Mouse (Mus musculus): ENCODE data around the gene Ctsa. TPM values are rescaled to one million over a fixed set of nuclear protein-coding genes. Genes with fewer than 3 reads are reported as not detected.
"Not testable (repeated sequence)": the region's sequence is repeated elsewhere in the genome, so short reads cannot be mapped to it uniquely, and the experiment has no call there.

Ctsa gene
- total RNA-seq, 4 experiments from 2014 or later, result 103 to 166 (median 137) TPM

GRCm38 (mm10) chr2:164805332-164805718, 27.3 kb upstream of the Ctsa start:
- DNase-seq, result no peak

- DNase-seq, result no peak
Observed at GRCm38 (mm10) chr2:164806614-164807013, 26.1 kb upstream of the Ctsa start.

- no peak for DNase-seq
Observed at GRCm38 (mm10) chr2:164813557-164813956, 19.1 kb upstream of the Ctsa start.

- no peak for DNase-seq
Observed at GRCm38 (mm10) chr2:164815348-164815747, 17.3 kb upstream of the Ctsa start.

- DNase-seq, result no peak
Observed at GRCm38 (mm10) chr2:164815821-164816220, 16.9 kb upstream of the Ctsa start.

- no peak for DNase-seq
Observed at GRCm38 (mm10) chr2:164817206-164817605, 15.5 kb upstream of the Ctsa start.

- no peak for DNase-seq
Observed at GRCm38 (mm10) chr2:164817703-164818102, 15.0 kb upstream of the Ctsa start.

- DNase-seq, result no peak
Observed at GRCm38 (mm10) chr2:164821060-164821459, 11.6 kb upstream of the Ctsa start.

GRCm38 (mm10) chr2:164822636-164823165, 10.0 kb upstream of the Ctsa start, which contains the start of gene Zswim1:
TSS of gene Zswim1 (plus strand) at chr2:164822686.
- DNase-seq, result peak; percentile 99

- DNase-seq, result no peak
Observed at GRCm38 (mm10) chr2:164823181-164823585, 9.5 kb upstream of the Ctsa start.

GRCm38 (mm10) chr2:164823969-164824368, 8.7 kb upstream of the Ctsa start:
- DNase-seq, result no peak

GRCm38 (mm10) chr2:164825521-164825920, 7.2 kb upstream of the Ctsa start:
- no peak for DNase-seq

- no peak for DNase-seq
Observed at GRCm38 (mm10) chr2:164827146-164827850, 5.4 kb upstream of the Ctsa start.

GRCm38 (mm10) chr2:164828437-164828836, 4.2 kb upstream of the Ctsa start, which contains the start of gene Spata25:
TSS of gene Spata25 (minus strand) at chr2:164828537.
- DNase-seq, result no peak

GRCm38 (mm10) chr2:164829090-164829489, 3.6 kb upstream of the Ctsa start:
- no peak for DNase-seq

GRCm38 (mm10) chr2:164831029-164831428, 1.6 kb upstream of the Ctsa start:
- DNase-seq, result no peak

GRCm38 (mm10) chr2:164832032-164832747, 483 bp upstream of the Ctsa start:
- no peak for DNase-seq

GRCm38 (mm10) chr2:164833314-164833959, 764 bp downstream of the Ctsa start, which contains the start of gene Neurl2:
TSS of gene Neurl2 (minus strand) at chr2:164833456.
- DNase-seq, result peak; percentile 88

GRCm38 (mm10) chr2:164834531-164834930, 1.9 kb downstream of the Ctsa start:
- DNase-seq, result no peak

GRCm38 (mm10) chr2:164835164-164835563, 2.5 kb downstream of the Ctsa start:
- no peak for DNase-seq

GRCm38 (mm10) chr2:164845782-164846181, 13.1 kb downstream of the Ctsa start:
- DNase-seq, result no peak

- DNase-seq, result no peak
Observed at GRCm38 (mm10) chr2:164850061-164850460, 17.4 kb downstream of the Ctsa start.

- DNase-seq, result not testable (repeated sequence)
Observed at GRCm38 (mm10) chr2:164855572-164855971, 22.9 kb downstream of the Ctsa start.

All from adrenal gland, adult 8-10 months (tissue).